Mouse (Mus musculus) heart, adult 18-20 months (tissue): ENCODE measurements around the gene Arf3. TPM values are rescaled to one million over a fixed set of nuclear protein-coding genes. Genes with fewer than 3 reads are reported as not detected.
"Not testable (repeated sequence)": the region's sequence is repeated elsewhere in the genome, so short reads cannot be mapped to it uniquely, and the experiment has no call there.

Experiments used
- DNase-seq, 2 experiments: peaks; one replicate each; pipeline ENCODE4 v3.0.0; 2021 to 2022; ENCODE audit warnings: mixed read lengths in 1 of 2
- total RNA-seq, 2 experiments: library from RNA; stranded (reverse); gene quantifications; 2 replicates each; pipeline ENCODE4 v1.2.3; 2021

Arf3 gene
- total RNA-seq, 2 experiments from 2014 or later = 17.8 to 21.5 TPM

DNA sequence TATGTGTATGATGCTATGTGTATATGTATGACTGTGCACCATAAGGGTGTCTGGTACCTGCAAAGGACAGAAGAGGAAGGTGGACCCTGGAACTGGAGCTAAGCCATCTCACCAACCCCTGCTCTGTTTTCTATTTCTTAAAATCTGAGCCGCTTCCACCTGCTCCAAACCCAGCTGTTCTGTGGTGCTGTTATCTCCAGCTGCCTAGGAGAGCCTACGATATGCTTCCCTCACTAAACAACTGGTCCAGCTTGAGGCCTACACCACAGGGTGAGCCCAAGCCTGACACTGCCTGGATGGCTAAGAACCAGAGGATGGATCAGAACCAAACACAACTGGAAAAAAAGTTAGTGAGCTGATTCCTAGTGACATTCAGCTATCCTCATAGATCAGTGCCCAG, 8.9 kb downstream of the Arf3 start:
- no peak for DNase-seq

DNA sequence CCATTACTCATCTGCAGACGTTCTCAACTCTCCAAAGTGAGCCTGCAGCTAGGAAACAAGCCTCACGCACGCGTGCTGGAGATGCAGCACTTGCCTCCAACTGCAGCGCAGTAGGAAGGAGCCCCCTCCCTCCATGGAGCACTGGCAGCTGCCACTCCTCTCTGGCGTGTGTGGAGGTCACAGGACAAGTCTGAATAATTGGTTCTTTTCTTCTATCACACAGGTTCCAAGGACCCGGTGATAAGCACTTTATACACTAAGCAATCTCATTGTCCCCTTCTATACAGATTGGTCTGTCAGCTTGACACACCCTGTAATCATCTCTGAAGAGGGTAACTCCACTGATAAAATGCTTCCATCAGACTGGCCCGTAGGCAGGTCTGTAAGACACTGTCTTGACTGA, 10.0 kb downstream of the Arf3 start:
- DNase-seq = no peak

GRCm38 (mm10) chr15:98749093-98749492, 13.9 kb downstream of the Arf3 start:
- no peak for DNase-seq

GRCm38 (mm10) chr15:98747296-98747695, 15.7 kb downstream of the Arf3 start:
- no peak for DNase-seq

GRCm38 (mm10) chr15:98746344-98746965, 16.6 kb downstream of the Arf3 start:
- DNase-seq = no peak

DNA sequence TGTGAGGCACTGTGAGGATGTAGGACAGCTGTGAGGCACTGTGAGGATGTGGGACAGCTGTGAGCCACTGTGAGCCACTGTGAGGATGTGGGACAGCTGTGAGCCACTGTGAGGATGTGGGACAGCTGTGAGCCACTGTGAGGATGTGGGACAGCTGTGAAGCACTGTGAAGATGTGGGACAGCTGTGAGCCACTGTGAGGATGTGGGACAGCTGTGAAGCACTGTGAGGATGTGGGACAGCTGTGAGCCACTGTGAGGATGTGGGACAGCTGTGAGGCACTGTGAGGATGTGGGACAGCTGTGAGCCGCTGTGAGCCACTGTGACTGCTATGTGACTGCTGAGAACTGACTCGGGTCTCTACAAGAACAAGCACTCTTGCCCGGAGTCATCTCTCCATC, 19.2 kb downstream of the Arf3 start:
- DNase-seq = not testable (repeated sequence)

DNA sequence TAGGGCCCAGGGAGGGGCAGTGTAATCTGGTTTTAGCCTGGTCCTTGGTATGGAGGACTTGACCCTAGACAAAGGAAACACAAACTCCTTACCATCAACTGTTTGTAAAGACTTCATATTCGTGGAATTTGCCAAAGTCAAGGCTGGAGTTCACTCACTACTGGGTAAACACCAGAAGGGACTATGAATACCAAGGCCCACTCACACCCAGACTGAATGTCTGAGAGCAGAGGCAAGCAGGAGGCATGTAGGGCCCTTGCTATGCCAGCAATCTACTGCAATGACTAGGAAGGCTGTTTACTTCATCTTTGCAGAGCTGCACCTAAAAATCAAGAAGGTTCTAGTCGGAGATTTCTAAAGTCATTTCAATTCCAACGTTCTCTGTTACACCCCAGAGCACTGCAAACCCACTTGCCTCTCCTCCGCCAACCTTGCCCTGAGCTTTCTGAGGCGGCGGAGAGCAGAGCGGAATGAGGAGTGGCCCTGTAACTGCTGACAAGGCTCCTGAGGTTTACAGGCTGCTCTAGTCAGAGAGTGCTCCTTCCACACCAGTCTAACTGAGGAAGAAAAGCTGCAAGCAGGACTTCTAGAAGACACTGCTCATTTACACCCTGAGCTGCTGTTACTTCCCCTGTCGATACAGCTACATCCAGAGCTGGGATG, 20.1 kb downstream of the Arf3 start:
- DNase-seq = no peak

GRCm38 (mm10) chr15:98740219-98740618, 22.8 kb downstream of the Arf3 start:
- DNase-seq = no peak

DNA sequence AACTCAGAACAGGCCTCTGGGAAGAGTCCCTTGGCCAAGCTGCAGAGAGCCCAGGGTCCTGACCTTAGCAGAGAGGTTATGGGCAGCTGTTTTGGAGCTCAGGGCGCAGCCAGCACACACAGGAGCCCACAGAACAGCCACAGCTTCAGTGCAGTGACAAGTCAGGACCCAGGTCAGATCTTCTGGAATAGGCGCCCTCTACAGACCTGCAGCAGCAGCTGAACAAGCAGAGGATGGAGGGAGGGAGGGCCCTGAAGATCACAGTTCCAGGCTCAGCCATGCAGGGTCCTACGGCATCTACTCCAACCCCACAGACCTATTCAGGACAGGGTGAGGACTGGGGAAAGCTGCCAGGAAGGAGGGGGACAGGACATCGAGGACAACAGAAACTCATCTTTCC, 24.2 kb downstream of the Arf3 start:
- no peak for DNase-seq

GRCm38 (mm10) chr15:98737881-98738280, 25.1 kb downstream of the Arf3 start:
- DNase-seq = peak in 1 of 2 experiments; percentile 35

GRCm38 (mm10) chr15:98736521-98736920, 26.5 kb downstream of the Arf3 start:
- DNase-seq = no peak

GRCm38 (mm10) chr15:98733976-98734566, 28.9 kb downstream of the Arf3 start:
- DNase-seq = no peak

- no peak for DNase-seq
These were observed 29.6 kb downstream of the Arf3 start for GRCm38 (mm10) chr15:98733370-98733769.

- DNase-seq = no peak
These were observed 30.9 kb downstream of the Arf3 start for GRCm38 (mm10) chr15:98732006-98732531.

GRCm38 (mm10) chr15:98730790-98731189, 32.2 kb downstream of the Arf3 start:
- DNase-seq = peak in 1 of 2 experiments; percentile 27

- no peak for DNase-seq
These were observed 33.0 kb downstream of the Arf3 start for GRCm38 (mm10) chr15:98729791-98730545.

DNA sequence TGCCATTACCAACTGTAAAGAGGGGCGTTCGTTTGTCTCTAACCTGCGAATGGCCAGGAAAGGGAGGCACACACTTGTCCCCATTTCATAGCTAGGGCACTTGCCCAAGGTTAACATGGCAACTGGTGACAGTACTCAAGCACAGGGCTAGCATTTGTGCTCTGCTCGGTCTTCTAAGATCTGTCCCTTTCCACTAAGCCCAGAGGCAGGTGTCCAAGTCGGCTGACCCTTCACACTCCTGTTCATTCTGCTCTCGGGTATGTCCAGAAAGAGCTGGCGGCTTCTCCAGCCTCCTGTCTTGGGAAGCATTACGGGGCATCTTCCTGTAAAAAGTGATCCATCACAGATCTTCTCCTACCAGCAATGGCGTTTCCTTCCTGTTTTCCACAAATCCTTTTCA, 34.6 kb downstream of the Arf3 start:
- no peak for DNase-seq

- peak; percentile 75 to 76 for DNase-seq
These were observed 35.3 kb downstream of the Arf3 start, which contains the start of gene Fkbp11 for GRCm38 (mm10) chr15:98727443-98728321. Fkbp11 (minus strand) TSS chr15:98728198.

GRCm38 (mm10) chr15:98726746-98727145, 36.3 kb downstream of the Arf3 start:
- no peak for DNase-seq

DNA sequence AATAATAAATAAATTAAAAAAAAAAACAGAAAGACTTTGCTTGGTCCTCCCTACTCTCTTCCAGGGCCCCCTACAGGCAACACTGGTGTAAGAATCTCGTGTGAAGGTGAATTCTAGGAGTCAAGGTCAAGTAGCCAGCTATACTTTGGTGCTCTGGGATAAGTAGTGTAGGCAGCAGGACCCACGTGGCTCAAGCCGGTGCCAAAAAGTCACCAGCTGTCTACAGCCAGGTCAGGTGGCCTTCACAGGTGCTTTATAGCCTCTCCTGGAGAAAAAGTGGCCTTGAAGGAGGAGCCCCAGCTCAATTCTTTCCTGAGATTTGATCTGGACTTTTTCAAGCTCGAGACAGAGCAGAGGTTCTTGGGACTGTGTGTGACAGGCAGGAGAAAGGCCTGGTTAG, 36.9 kb downstream of the Arf3 start:
- DNase-seq = no peak

DNA sequence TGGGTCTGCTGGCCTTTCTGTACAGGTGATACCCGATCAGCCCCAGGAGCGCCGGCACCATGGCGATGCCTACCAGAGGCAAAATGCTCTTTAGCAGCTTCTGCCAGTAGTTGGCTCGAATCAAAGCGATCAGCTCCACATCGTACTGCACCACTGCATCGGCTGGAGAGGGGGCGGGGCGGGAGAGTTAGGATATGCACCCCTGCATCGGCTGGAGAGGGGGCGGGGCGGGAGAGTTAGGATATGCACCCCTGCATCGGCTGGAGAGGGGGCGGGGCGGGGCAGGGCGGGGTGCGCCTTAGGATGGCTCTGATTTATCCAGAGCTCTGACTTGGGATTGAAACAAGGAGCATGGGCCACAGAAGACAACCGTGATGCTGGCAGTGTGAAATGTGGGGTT, 38.6 kb downstream of the Arf3 start:
- no peak for DNase-seq

- DNase-seq = no peak
These were observed 40.2 kb downstream of the Arf3 start for GRCm38 (mm10) chr15:98722854-98723253.
